Mouse (Mus musculus) B cell, adult 67 days (primary cell): ENCODE measurements around the gene Gtf3c4. TPM values are rescaled to one million over a fixed set of nuclear protein-coding genes. Genes with fewer than 3 reads are reported as not detected.

Source experiments
- total RNA-seq, 2 experiments: library from RNA; stranded (reverse); gene quantifications; 4 replicates each; pipeline ENCODE4 v1.2.4; 2023

Gene Gtf3c4
- total RNA-seq: 10 to 100 TPM; 16.3 to 18.0 TPM

GRCm38 (mm10) chr2:28840222-28840951, at the start of gene Gtf3c4, which contains the start of gene Ddx31:
Gene Gtf3c4 (minus strand): TSS chr2:28840360.
Gene Ddx31 (plus strand): TSS chr2:28840406.

Other genes starting within 250 kb of the Gtf3c4 start
- not detected for gene Gfi1b, start 218.4 kb downstream of the Gtf3c4 start, total RNA-seq
- 10 to 100 TPM; 43.8 to 51.3 TPM for gene Tsc1, start 199.1 kb downstream of the Gtf3c4 start, total RNA-seq
- gene Spaca9, start 140.6 kb downstream of the Gtf3c4 start, total RNA-seq: 1 to 10 TPM; 2.6 to 3.2 TPM
- 1 to 10 TPM in 1 of 2 experiments, under 1 TPM in 1; 0.99 to 1.7 TPM for gene Ak8, start 140.2 kb downstream of the Gtf3c4 start, total RNA-seq
- gene Ddx31, start within 50 bp of the Gtf3c4 start, total RNA-seq: 10 to 100 TPM; 16.2 to 18.3 TPM
- gene Barhl1, start 76.3 kb upstream of the Gtf3c4 start, total RNA-seq: not detected
- 1 to 10 TPM in 1 of 2 experiments, not detected in 1; 1.3 TPM for gene Cfap77, start 214.7 kb upstream of the Gtf3c4 start, total RNA-seq
- gene Ttf1, start 219.9 kb upstream of the Gtf3c4 start, total RNA-seq: 10 to 100 TPM; 39.1 to 39.3 TPM